Mouse (Mus musculus): ENCODE measurements around the gene Tas2r102. TPM values are rescaled to one million over a fixed set of nuclear protein-coding genes. Genes with fewer than 3 reads are reported as not detected.

The Tas2r102 gene
- not detected in 2 replicates for polyA plus RNA-seq (2015; fragmentation: Nextera tagmentation; extraction: Ambion mirVana)

GRCm38 (mm10) chr6:132761831-132762230, at the start of gene Tas2r102:
Gene Tas2r102, plus strand, starts transcription at chr6:132762131.
- no peak within 1 kb of the TSS for H3K9ac ChIP-seq
- H3K4me3 ChIP-seq (replicated peaks), result no peak within 1 kb of the TSS
- H3K4me2 ChIP-seq (replicated peaks), result no peak within 1 kb of the TSS
- no peaks in the 10 kb centered on the region for H3K27me3 ChIP-seq
- 93% methylated on average over 2 of the region's 2 CpGs for WGBS
- no peaks in the 10 kb centered on the region for H3K4me1 ChIP-seq
- H3K9me3 ChIP-seq (replicated peaks), result no peaks in the 10 kb centered on the region
- no peak for ATAC-seq (ENCODE audit: insufficient number of reproducible peaks, low FRiP score, low TSS enrichment, low read depth)
- no peak within 1 kb of the TSS for H3K27ac ChIP-seq (replicated peaks)
- no peaks in the 10 kb centered on the region for H3K36me3 ChIP-seq

GRCm38 (mm10) chr6:132737935-132738334, 24.0 kb upstream of the Tas2r102 start, which contains the start of gene Tas2r115:
Gene Tas2r115, minus strand, starts transcription at chr6:132738035.
- Histone ChIP-seq H3K4me3 (replicated peaks) (no peak within 1 kb of the TSS), H3K4me2 (replicated peaks) (no peak within 1 kb of the TSS), H3K27ac (replicated peaks) (no peak within 1 kb of the TSS), H3K9me3 (replicated peaks) (no peaks in the 10 kb centered on the region), H3K4me1 (no peaks in the 10 kb centered on the region), H3K27me3 (no peaks in the 10 kb centered on the region), H3K36me3 (no peaks in the 10 kb centered on the region), H3K9ac (no peak within 1 kb of the TSS)
- no peak for ATAC-seq (ENCODE audit: insufficient number of reproducible peaks, low FRiP score, low TSS enrichment, low read depth)
- WGBS, result 61% methylated on average over 2 of the region's 2 CpGs

GRCm38 (mm10) chr6:132750206-132750605, 11.7 kb upstream of the Tas2r102 start:
- no peaks in the 10 kb centered on the region for H3K36me3 ChIP-seq
- H3K4me3 ChIP-seq (replicated peaks), result no peak overlapping the region
- no peaks in the 10 kb centered on the region for H3K9me3 ChIP-seq (replicated peaks)
- ATAC-seq (ENCODE audit: insufficient number of reproducible peaks, low FRiP score, low TSS enrichment, low read depth), result no peak
- H3K27ac ChIP-seq (replicated peaks), result no peak overlapping the region
- no peak overlapping the region for H3K4me2 ChIP-seq (replicated peaks)
- H3K27me3 ChIP-seq, result no peaks in the 10 kb centered on the region
- WGBS, result 91% methylated on average over 2 of the region's 2 CpGs
- H3K4me1 ChIP-seq, result no peaks in the 10 kb centered on the region
- H3K9ac ChIP-seq, result no peak overlapping the region

GRCm38 (mm10) chr6:132754430-132754829, 7.5 kb upstream of the Tas2r102 start, which contains the start of gene Tas2r124:
Gene Tas2r124, plus strand, starts transcription at chr6:132754730.
- Histone ChIP-seq H3K9me3 (replicated peaks) (no peaks in the 10 kb centered on the region), H3K4me2 (replicated peaks) (no peak within 1 kb of the TSS), H3K36me3 (no peaks in the 10 kb centered on the region), H3K9ac (no peak within 1 kb of the TSS), H3K4me1 (no peaks in the 10 kb centered on the region), H3K4me3 (replicated peaks) (no peak within 1 kb of the TSS), H3K27ac (replicated peaks) (no peak within 1 kb of the TSS), H3K27me3 (no peaks in the 10 kb centered on the region)
- ATAC-seq (ENCODE audit: insufficient number of reproducible peaks, low FRiP score, low TSS enrichment, low read depth), result no peak
- WGBS, result 84% methylated on average over 1 of the region's 1 CpGs

GRCm38 (mm10) chr6:132778062-132778461, 16.1 kb downstream of the Tas2r102 start, which contains the start of gene Tas2r136:
Gene Tas2r136, minus strand, starts transcription at chr6:132778162.
- Histone ChIP-seq H3K4me3 (replicated peaks) (no peak within 1 kb of the TSS), H3K36me3 (no peaks in the 10 kb centered on the region), H3K4me2 (replicated peaks) (no peak within 1 kb of the TSS), H3K27ac (replicated peaks) (no peak within 1 kb of the TSS), H3K27me3 (no peaks in the 10 kb centered on the region), H3K4me1 (no peaks in the 10 kb centered on the region), H3K9me3 (replicated peaks) (no peaks in the 10 kb centered on the region), H3K9ac (no peak within 1 kb of the TSS)
- ATAC-seq (ENCODE audit: insufficient number of reproducible peaks, low FRiP score, low TSS enrichment, low read depth), result no peak

- H3K4me1 ChIP-seq, result no peaks in the 10 kb centered on the region
- no peak for ATAC-seq (ENCODE audit: insufficient number of reproducible peaks, low FRiP score, low TSS enrichment, low read depth)
Measured at GRCm38 (mm10) chr6:132795393-132795792, 33.5 kb downstream of the Tas2r102 start.

GRCm38 (mm10) chr6:132802518-132802917, 40.6 kb downstream of the Tas2r102 start, which contains the start of gene Tas2r117:
Gene Tas2r117, plus strand, starts transcription at chr6:132802818.
- H3K9ac ChIP-seq, result no peak within 1 kb of the TSS
- H3K27me3 ChIP-seq, result no peaks in the 10 kb centered on the region
- no peak within 1 kb of the TSS for H3K4me3 ChIP-seq (replicated peaks)
- H3K36me3 ChIP-seq, result no peaks in the 10 kb centered on the region
- WGBS, result 72% methylated on average over 1 of the region's 1 CpGs
- ATAC-seq (ENCODE audit: insufficient number of reproducible peaks, low FRiP score, low TSS enrichment, low read depth), result no peak
- H3K9me3 ChIP-seq (replicated peaks), result no peaks in the 10 kb centered on the region
- H3K27ac ChIP-seq (replicated peaks), result no peak within 1 kb of the TSS
- H3K4me1 ChIP-seq, result no peaks in the 10 kb centered on the region
- H3K4me2 ChIP-seq (replicated peaks), result no peak within 1 kb of the TSS

More at GRCm38 (mm10) chr6:132795393-132795792, 33.5 kb downstream of the Tas2r102 start:
- Histone ChIP-seq H3K9ac (no peak overlapping the region), H3K9me3 (replicated peaks) (peaks cover 6% of the 10 kb centered on the region), H3K27ac (replicated peaks) (no peak overlapping the region), H3K4me3 (replicated peaks) (no peak overlapping the region), H3K4me2 (replicated peaks) (no peak overlapping the region), H3K27me3 (no peaks in the 10 kb centered on the region), H3K36me3 (no peaks in the 10 kb centered on the region)
- 23% methylated on average over 1 of the region's 1 CpGs for WGBS

Other genes starting within 250 kb of the Tas2r102 start
- not detected in 2 replicates for gene Prh1, start 192.3 kb upstream of the Tas2r102 start, polyA plus RNA-seq (2015; fragmentation: Nextera tagmentation; extraction: Ambion mirVana)
- not detected in 2 replicates for gene Prp2, start 166.2 kb upstream of the Tas2r102 start, polyA plus RNA-seq (2015; fragmentation: Nextera tagmentation; extraction: Ambion mirVana)
- not detected in 2 replicates for gene A630073D07Rik, start 110.6 kb upstream of the Tas2r102 start, polyA plus RNA-seq (2015; fragmentation: Nextera tagmentation; extraction: Ambion mirVana)
- not detected in 2 replicates for gene Tas2r120, start 105.2 kb upstream of the Tas2r102 start, polyA plus RNA-seq (2015; fragmentation: Nextera tagmentation; extraction: Ambion mirVana)
- not detected in 2 replicates for gene Tas2r121, start 61.1 kb upstream of the Tas2r102 start, polyA plus RNA-seq (2015; fragmentation: Nextera tagmentation; extraction: Ambion mirVana)
- gene Tas2r122, start 50.2 kb upstream of the Tas2r102 start, polyA plus RNA-seq (2015; fragmentation: Nextera tagmentation; extraction: Ambion mirVana), result not detected in 2 replicates
- not detected in 2 replicates for gene Tas2r115, start 24.1 kb upstream of the Tas2r102 start, polyA plus RNA-seq (2015; fragmentation: Nextera tagmentation; extraction: Ambion mirVana)
- gene Tas2r124, start 7.4 kb upstream of the Tas2r102 start, polyA plus RNA-seq (2015; fragmentation: Nextera tagmentation; extraction: Ambion mirVana), result not detected in 2 replicates
- gene Tas2r136, start 16.0 kb downstream of the Tas2r102 start, polyA plus RNA-seq (2015; fragmentation: Nextera tagmentation; extraction: Ambion mirVana), result not detected in 2 replicates
- not detected in 2 replicates for gene Tas2r117, start 40.7 kb downstream of the Tas2r102 start, polyA plus RNA-seq (2015; fragmentation: Nextera tagmentation; extraction: Ambion mirVana)
- gene Tas2r123, start 85.0 kb downstream of the Tas2r102 start, polyA plus RNA-seq (2015; fragmentation: Nextera tagmentation; extraction: Ambion mirVana), result not detected in 2 replicates
- not detected in 2 replicates for gene Tas2r116, start 93.3 kb downstream of the Tas2r102 start, polyA plus RNA-seq (2015; fragmentation: Nextera tagmentation; extraction: Ambion mirVana)
- gene Tas2r110, start 105.9 kb downstream of the Tas2r102 start, polyA plus RNA-seq (2015; fragmentation: Nextera tagmentation; extraction: Ambion mirVana), result not detected in 2 replicates
- gene Tas2r113, start 130.9 kb downstream of the Tas2r102 start, polyA plus RNA-seq (2015; fragmentation: Nextera tagmentation; extraction: Ambion mirVana), result not detected in 2 replicates
- not detected in 2 replicates for gene Tas2r125, start 147.5 kb downstream of the Tas2r102 start, polyA plus RNA-seq (2015; fragmentation: Nextera tagmentation; extraction: Ambion mirVana)
- not detected in 2 replicates for gene Tas2r129, start 189.0 kb downstream of the Tas2r102 start, polyA plus RNA-seq (2015; fragmentation: Nextera tagmentation; extraction: Ambion mirVana)
- gene Tas2r131, start 195.8 kb downstream of the Tas2r102 start, polyA plus RNA-seq (2015; fragmentation: Nextera tagmentation; extraction: Ambion mirVana), result not detected in 2 replicates
- gene Tas2r109, start 218.8 kb downstream of the Tas2r102 start, polyA plus RNA-seq (2015; fragmentation: Nextera tagmentation; extraction: Ambion mirVana), result not detected in 2 replicates

Data from embryonic facial prominence, embryonic 15.5 days (tissue).